In genomic region chr1:20171199-20171598, GRCm38 (mm10) we compare ENCODE assay signal across 33 mouse cellular contexts.
"Had no signal": no experiment of that assay in that cellular context is flagged by ENCODE, and none has a peak within 500 bp of the region (broad histone marks: within the 10 kb centered on the region; RNA-seq: fewer than 3 reads in every experiment).

No protein-coding gene starts in this region.

- H3K4me1 ChIP-seq: limb, embryonic 10.5 days; limb, embryonic 12.5 days; limb, embryonic 13.5 days; limb, embryonic 15.5 days; liver, embryonic 12.5 days; liver, embryonic 13.5 days; liver, embryonic 15.5 days; lung, embryonic 15.5 days; megakaryocyte, embryonic 14.5 days; midbrain, embryonic 10.5 days; midbrain, embryonic 12.5 days; midbrain, embryonic 13.5 days; midbrain, embryonic 15.5 days; neural tube, embryonic 12.5 days; neural tube, embryonic 13.5 days had no signal

- H3K9me3 ChIP-seq: limb, embryonic 10.5 days; limb, embryonic 12.5 days; limb, embryonic 13.5 days; limb, embryonic 15.5 days; liver, embryonic 12.5 days; liver, embryonic 13.5 days; liver, embryonic 15.5 days; lung, embryonic 15.5 days; megakaryocyte, embryonic 14.5 days; midbrain, embryonic 10.5 days; midbrain, embryonic 12.5 days; midbrain, embryonic 13.5 days; midbrain, embryonic 15.5 days; neural tube, embryonic 12.5 days; neural tube, embryonic 13.5 days had no signal

- H3K4me2 ChIP-seq: limb, embryonic 12.5 days; limb, embryonic 13.5 days; limb, embryonic 15.5 days; liver, embryonic 11.5 days; liver, embryonic 12.5 days; liver, embryonic 13.5 days; liver, embryonic 15.5 days; lung, embryonic 14.5 days; lung, embryonic 15.5 days; midbrain, embryonic 11.5 days; midbrain, embryonic 12.5 days; midbrain, embryonic 13.5 days; midbrain, embryonic 15.5 days; neural tube, embryonic 12.5 days; neural tube, embryonic 13.5 days had no signal

- ATAC-seq: liver, embryonic 12.5 days; liver, postnatal 0 days; lung, postnatal 0 days; midbrain, embryonic 13.5 days; midbrain, embryonic 15.5 days; midbrain, embryonic 16.5 days had no signal

- H3K27ac ChIP-seq: limb, embryonic 10.5 days; limb, embryonic 12.5 days; limb, embryonic 13.5 days; limb, embryonic 15.5 days; liver, embryonic 12.5 days; liver, embryonic 13.5 days; liver, embryonic 14.5 days; liver, embryonic 15.5 days; lung, embryonic 15.5 days; macrophage; midbrain, embryonic 10.5 days; midbrain, embryonic 12.5 days; midbrain, embryonic 13.5 days; midbrain, embryonic 15.5 days; neural tube, embryonic 12.5 days; neural tube, embryonic 13.5 days had no signal

- H3K4me3 ChIP-seq: limb, embryonic 10.5 days; limb, embryonic 12.5 days; limb, embryonic 13.5 days; limb, embryonic 15.5 days; liver, embryonic 12.5 days; liver, embryonic 13.5 days; liver, embryonic 15.5 days; lung, embryonic 15.5 days; megakaryocyte, embryonic 14.5 days; midbrain, embryonic 10.5 days; midbrain, embryonic 12.5 days; midbrain, embryonic 13.5 days; midbrain, embryonic 15.5 days; myocyte; neural tube, embryonic 12.5 days; neural tube, embryonic 13.5 days had no signal

- H3K9ac ChIP-seq: limb, embryonic 12.5 days; limb, embryonic 13.5 days; limb, embryonic 15.5 days; liver, embryonic 12.5 days; liver, embryonic 13.5 days; liver, embryonic 14.5 days; liver, embryonic 15.5 days; liver, postnatal 0 days; lung, embryonic 14.5 days; lung, embryonic 15.5 days; midbrain, embryonic 12.5 days; midbrain, embryonic 13.5 days; midbrain, embryonic 15.5 days; neural tube, embryonic 12.5 days; neural tube, embryonic 13.5 days had no signal

- DNase-seq: left cerebral cortex, postnatal 4 days; liver; liver, embryonic 13.5 days; liver, postnatal 0 days; lung, adult 18-20 months; lung, adult 2 months; lung, embryonic 14.5 days; lung, postnatal 10 days; lung, postnatal 14 days; lung, postnatal 36 days; lung, postnatal 4 days; midbrain, embryonic 14.5 days had no signal

- H3K27me3 ChIP-seq: limb, embryonic 12.5 days; limb, embryonic 13.5 days; limb, embryonic 15.5 days; liver, embryonic 12.5 days; liver, embryonic 13.5 days; liver, embryonic 15.5 days; lung, embryonic 15.5 days; megakaryocyte, embryonic 14.5 days; midbrain, embryonic 12.5 days; midbrain, embryonic 13.5 days; midbrain, embryonic 15.5 days; neural tube, embryonic 12.5 days; neural tube, embryonic 13.5 days had no signal

- H3K36me3 ChIP-seq: limb, embryonic 10.5 days; limb, embryonic 12.5 days; limb, embryonic 13.5 days; limb, embryonic 15.5 days; liver, embryonic 12.5 days; liver, embryonic 13.5 days; liver, embryonic 15.5 days; lung, embryonic 15.5 days; midbrain, embryonic 10.5 days; midbrain, embryonic 12.5 days; midbrain, embryonic 13.5 days; midbrain, embryonic 15.5 days; neural tube, embryonic 12.5 days; neural tube, embryonic 13.5 days had no signal
